Mouse (Mus musculus) heart, embryonic 10.5 days (tissue): ENCODE measurements around the gene AC161166.1. TPM values are rescaled to one million over a fixed set of nuclear protein-coding genes. Genes with fewer than 3 reads are reported as not detected.
A peak's percentile ranks its signal among the peaks of the same experiment; 100 is the strongest.
"Not testable (repeated sequence)": the region's sequence is repeated elsewhere in the genome, so short reads cannot be mapped to it uniquely, and the experiment has no call there.

Source experiments
- DNase-seq: peaks from one replicate; pipeline ENCODE4 v3.0.0-alpha.2; 2017; ENCODE audit warnings: low spot score
- H3K27ac ChIP-seq: fragments of 300-500 bp; sonication (generic); 2 replicates; pipeline ENCODE4 v1.5.1; 2016; ENCODE audit warnings: mild to moderate bottlenecking
- H3K27me3 ChIP-seq: fragments of 300-500 bp; sonication (generic); 2 replicates; pipeline ENCODE4 v1.6.1; 2016; ENCODE audit warnings: mild to moderate bottlenecking; ENCODE audit not compliant: poor library complexity, insufficient read depth, severe bottlenecking
- H3K36me3 ChIP-seq: fragments of 300-500 bp; sonication (generic); 2 replicates; pipeline ENCODE4 v1.6.1; 2016; ENCODE audit warnings: mild to moderate bottlenecking, moderate library complexity
- H3K4me1 ChIP-seq: fragments of 300-500 bp; sonication (generic); 2 replicates; pipeline ENCODE4 v1.6.1; 2016; ENCODE audit warnings: mild to moderate bottlenecking
- H3K4me3 ChIP-seq: fragments of 300-500 bp; sonication (generic); 2 replicates; pipeline ENCODE4 v1.5.1; 2016; ENCODE audit warnings: mild to moderate bottlenecking, moderate library complexity
- H3K9me3 ChIP-seq: fragments of 300-500 bp; sonication (generic); 2 replicates; pipeline ENCODE4 v1.6.1; 2016; ENCODE audit warnings: mild to moderate bottlenecking, moderate library complexity
- WGBS: fragments of 180-500 bp; shearing (Covaris S2); methylation state at CpG from one replicate; pipeline ENCODE4 v1.1.7; 2016; 5-methylcytosine and 5-hydroxymethylcytosine counted together
- polyA plus RNA-seq: library from polyadenylated mRNA; unstranded; fragments of >200 nt; fragmentation: Nextera tagmentation; extraction: Ambion mirVana; gene quantifications from 2 replicates; pipeline ENCODE4 v1.2.1, GENCODE M21; 2016

Gene AC161166.1
- polyA plus RNA-seq, 1 experiment from 2014 or later: 0.49 TPM

GRCm38 (mm10) chr7:24500929-24501328 is 11.3 kb downstream of the AC161166.1 start:
- Histone ChIP-seq H3K4me1 (peaks cover 38% of the 10 kb centered on the region), H3K36me3 (no peaks in the 10 kb centered on the region), H3K27me3 (peaks cover 77% of the 10 kb centered on the region), H3K27ac (no peak overlapping the region), H3K9me3 (peaks cover 4% of the 10 kb centered on the region; the same call in 1 of the 2 replicates), H3K4me3 (no peak overlapping the region)
- no peak for DNase-seq
- WGBS: 25% methylated on average over 7 of the region's 7 CpGs

- peaks cover 29% of the 10 kb centered on the region for H3K4me1 ChIP-seq
- peaks cover 74% of the 10 kb centered on the region for H3K27me3 ChIP-seq
- no peak overlapping the region for H3K27ac ChIP-seq
- no peak for DNase-seq
- peak overlapping the region; percentile 55 for H3K4me3 ChIP-seq
- H3K9me3 ChIP-seq: peaks cover 4% of the 10 kb centered on the region; the same call in 1 of the 2 replicates
- H3K36me3 ChIP-seq: no peaks in the 10 kb centered on the region
- WGBS: 10% methylated on average over 43 of the region's 43 CpGs
These were observed 12.2 kb downstream of the AC161166.1 start for GRCm38 (mm10) chr7:24499856-24500577.

GRCm38 (mm10) chr7:24488303-24488702 is 24.0 kb downstream of the AC161166.1 start:
- DNase-seq: no peak
- Histone ChIP-seq H3K36me3 (no peaks in the 10 kb centered on the region), H3K27me3 (peaks cover 33% of the 10 kb centered on the region), H3K4me1 (peaks cover 7% of the 10 kb centered on the region), H3K9me3 (no peaks in the 10 kb centered on the region), H3K4me3 (no peak overlapping the region), H3K27ac (no peak overlapping the region)
- 78% methylated on average over 8 of the region's 8 CpGs for WGBS

GRCm38 (mm10) chr7:24487403-24487802 is 24.9 kb downstream of the AC161166.1 start:
- Histone ChIP-seq H3K27ac (no peak overlapping the region), H3K36me3 (no peaks in the 10 kb centered on the region), H3K4me3 (no peak overlapping the region), H3K9me3 (no peaks in the 10 kb centered on the region), H3K27me3 (peaks cover 42% of the 10 kb centered on the region), H3K4me1 (peaks cover 14% of the 10 kb centered on the region)
- DNase-seq: no peak
- WGBS: 39% methylated on average over 3 of the region's 3 CpGs

- H3K36me3 ChIP-seq: no peaks in the 10 kb centered on the region
- no peak overlapping the region for H3K4me3 ChIP-seq
- H3K9me3 ChIP-seq: no peaks in the 10 kb centered on the region
- H3K27ac ChIP-seq: no peak overlapping the region
- WGBS: 60% methylated on average over 9 of the region's 9 CpGs
- DNase-seq: no peak
- peaks cover 48% of the 10 kb centered on the region for H3K27me3 ChIP-seq
- peaks cover 20% of the 10 kb centered on the region for H3K4me1 ChIP-seq
These were observed 25.6 kb downstream of the AC161166.1 start for GRCm38 (mm10) chr7:24486654-24487130.

- 69% methylated on average over 9 of the region's 9 CpGs for WGBS
- Histone ChIP-seq H3K4me3 (no peak overlapping the region), H3K27ac (no peak overlapping the region), H3K36me3 (no peaks in the 10 kb centered on the region), H3K4me1 (peaks cover 27% of the 10 kb centered on the region), H3K27me3 (peaks cover 60% of the 10 kb centered on the region), H3K9me3 (no peaks in the 10 kb centered on the region)
- no peak for DNase-seq
These were observed 26.8 kb downstream of the AC161166.1 start for GRCm38 (mm10) chr7:24485481-24485880.

- not testable (repeated sequence) for H3K36me3 ChIP-seq, H3K27ac ChIP-seq, H3K4me3 ChIP-seq, H3K9me3 ChIP-seq, DNase-seq
- H3K27me3 ChIP-seq: peaks cover 82% of the 10 kb centered on the region
- 42% methylated on average over 6 of the region's 6 CpGs for WGBS
- peaks cover 27% of the 10 kb centered on the region for H3K4me1 ChIP-seq
These were observed 29.0 kb downstream of the AC161166.1 start for GRCm38 (mm10) chr7:24483291-24483690.

GRCm38 (mm10) chr7:24482208-24483020 is 29.8 kb downstream of the AC161166.1 start:
- H3K9me3 ChIP-seq: no peaks in the 10 kb centered on the region
- no peak for DNase-seq
- H3K27me3 ChIP-seq: peaks cover 82% of the 10 kb centered on the region
- peak overlapping the region; percentile 75 for H3K4me3 ChIP-seq
- 4% methylated on average over 12 of the region's 38 CpGs for WGBS
- H3K4me1 ChIP-seq: peaks cover 27% of the 10 kb centered on the region
- peak overlapping the region; percentile 78 for H3K27ac ChIP-seq
- no peaks in the 10 kb centered on the region for H3K36me3 ChIP-seq

GRCm38 (mm10) chr7:24481474-24482207 is 30.6 kb downstream of the AC161166.1 start, which contains the start of gene Cadm4:
Cadm4 (plus strand) TSS chr7:24482023.
- Histone ChIP-seq H3K4me1 (peaks cover 21% of the 10 kb centered on the region), H3K4me3 (peak within 1 kb of the TSS; percentile 75), H3K9me3 (no peaks in the 10 kb centered on the region), H3K27ac (peak within 1 kb of the TSS; percentile 78), H3K27me3 (peaks cover 82% of the 10 kb centered on the region), H3K36me3 (no peaks in the 10 kb centered on the region)
- DNase-seq: peak; percentile 88
- WGBS: 2% methylated on average over 72 of the region's 83 CpGs

- H3K27ac ChIP-seq: peak overlapping the region; percentile 78; the same call in 1 of the 2 replicates
- 13% methylated on average over 14 of the region's 14 CpGs for WGBS
- DNase-seq: no peak
- H3K9me3 ChIP-seq: no peaks in the 10 kb centered on the region
- no peaks in the 10 kb centered on the region for H3K36me3 ChIP-seq
- H3K4me1 ChIP-seq: peaks cover 20% of the 10 kb centered on the region
- H3K4me3 ChIP-seq: peak overlapping the region; percentile 75
- H3K27me3 ChIP-seq: peaks cover 77% of the 10 kb centered on the region
These were observed 31.2 kb downstream of the AC161166.1 start for GRCm38 (mm10) chr7:24480986-24481473.

GRCm38 (mm10) chr7:24480121-24480941 is 31.9 kb downstream of the AC161166.1 start:
- no peak overlapping the region for H3K4me3 ChIP-seq
- H3K36me3 ChIP-seq: no peaks in the 10 kb centered on the region
- no peak overlapping the region for H3K27ac ChIP-seq
- WGBS: 59% methylated on average over 18 of the region's 18 CpGs
- H3K27me3 ChIP-seq: peaks cover 70% of the 10 kb centered on the region
- DNase-seq: no peak
- peaks cover 20% of the 10 kb centered on the region for H3K4me1 ChIP-seq
- H3K9me3 ChIP-seq: no peaks in the 10 kb centered on the region

- Histone ChIP-seq H3K4me3 (no peak overlapping the region), H3K36me3 (no peaks in the 10 kb centered on the region), H3K27ac (no peak overlapping the region), H3K9me3 (no peaks in the 10 kb centered on the region), H3K27me3 (peaks cover 67% of the 10 kb centered on the region), H3K4me1 (peaks cover 20% of the 10 kb centered on the region)
- no peak for DNase-seq
- WGBS: 92% methylated on average over 2 of the region's 2 CpGs
These were observed 32.6 kb downstream of the AC161166.1 start for GRCm38 (mm10) chr7:24479685-24480084.
